Mouse (Mus musculus): Measurements from ENCODE around the gene Pdia4.

Gene Pdia4

GRCm38 (mm10) chr6:47809053-47809452 is 4.2 kb downstream of the Pdia4 start:
- DNase-seq, result peak; percentile 76

DNA sequence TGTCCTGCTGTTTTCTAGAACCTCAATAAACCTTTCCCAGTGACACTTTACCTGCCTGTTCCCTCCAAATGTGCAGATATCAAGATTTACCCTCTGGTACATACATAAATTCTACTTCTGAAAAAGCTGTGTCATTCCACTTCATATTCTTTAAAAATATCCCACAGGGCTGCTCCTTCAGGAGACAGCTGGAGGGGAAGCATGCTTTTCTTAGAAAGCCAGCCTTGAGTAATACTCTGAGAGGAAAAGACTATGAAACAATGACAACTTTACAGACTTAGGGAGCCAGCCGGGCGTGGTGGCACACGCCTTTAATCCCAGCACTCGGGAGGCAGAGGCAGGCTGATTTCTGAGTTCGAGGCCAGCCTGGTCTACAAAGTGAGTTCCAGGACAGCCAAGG is 4.7 kb downstream of the Pdia4 start:
- peak; percentile 55 for DNase-seq

- no peak for DNase-seq
Measured at GRCm38 (mm10) chr6:47807419-47807818, 5.8 kb downstream of the Pdia4 start.

DNA sequence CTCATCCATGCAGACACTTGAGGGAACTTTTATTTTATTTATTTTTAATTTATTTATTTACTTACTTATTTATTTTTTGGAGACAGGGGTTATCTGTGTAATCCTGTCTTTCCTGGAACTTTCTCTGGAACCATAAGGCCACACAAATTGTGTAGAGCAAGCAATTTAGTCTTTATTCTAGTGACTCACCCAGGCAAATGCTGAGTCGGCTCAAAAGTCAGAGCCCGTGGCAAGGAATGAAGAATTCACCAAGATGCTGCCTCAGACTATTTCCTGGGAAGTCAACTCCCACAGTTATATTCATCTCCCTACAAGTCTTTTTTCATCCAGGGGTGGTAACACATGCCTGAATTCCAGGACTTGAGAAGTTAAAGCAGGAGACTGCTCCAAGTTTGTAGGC is 7.7 kb downstream of the Pdia4 start:
- peak; percentile 76 for DNase-seq

- DNase-seq, result peak; percentile 92
Measured at GRCm38 (mm10) chr6:47799079-47799478, 14.2 kb downstream of the Pdia4 start.

GRCm38 (mm10) chr6:47794106-47794830 is 19.0 kb downstream of the Pdia4 start:
- DNase-seq, result peak; percentile 84

- DNase-seq, result peak; percentile 55
Measured at GRCm38 (mm10) chr6:47793284-47793683, 19.9 kb downstream of the Pdia4 start.

GRCm38 (mm10) chr6:47792533-47792932 is 20.7 kb downstream of the Pdia4 start:
- DNase-seq, result peak; percentile 88

DNA sequence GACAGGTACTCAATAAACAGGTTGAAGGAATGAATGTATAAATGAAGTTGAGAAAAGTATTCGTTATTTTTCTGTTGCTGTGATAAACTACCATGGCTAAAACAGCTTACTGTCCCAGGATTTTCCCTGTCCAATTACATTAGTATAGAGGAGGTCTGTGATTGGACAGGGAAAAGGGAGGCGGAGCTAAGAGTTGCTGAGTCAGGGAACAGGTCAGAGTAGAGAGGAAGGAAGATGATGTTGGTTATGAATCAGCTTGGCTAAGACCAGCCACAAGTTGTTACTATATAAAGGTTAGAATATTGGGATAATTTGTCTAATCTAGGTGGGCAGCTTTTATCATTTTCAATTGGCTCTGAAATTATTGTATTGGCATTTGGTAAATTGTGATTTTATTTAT is 22.5 kb downstream of the Pdia4 start:
- peak; percentile 95 for DNase-seq

GRCm38 (mm10) chr6:47788821-47789220 is 24.4 kb downstream of the Pdia4 start:
- DNase-seq, result no peak

DNA sequence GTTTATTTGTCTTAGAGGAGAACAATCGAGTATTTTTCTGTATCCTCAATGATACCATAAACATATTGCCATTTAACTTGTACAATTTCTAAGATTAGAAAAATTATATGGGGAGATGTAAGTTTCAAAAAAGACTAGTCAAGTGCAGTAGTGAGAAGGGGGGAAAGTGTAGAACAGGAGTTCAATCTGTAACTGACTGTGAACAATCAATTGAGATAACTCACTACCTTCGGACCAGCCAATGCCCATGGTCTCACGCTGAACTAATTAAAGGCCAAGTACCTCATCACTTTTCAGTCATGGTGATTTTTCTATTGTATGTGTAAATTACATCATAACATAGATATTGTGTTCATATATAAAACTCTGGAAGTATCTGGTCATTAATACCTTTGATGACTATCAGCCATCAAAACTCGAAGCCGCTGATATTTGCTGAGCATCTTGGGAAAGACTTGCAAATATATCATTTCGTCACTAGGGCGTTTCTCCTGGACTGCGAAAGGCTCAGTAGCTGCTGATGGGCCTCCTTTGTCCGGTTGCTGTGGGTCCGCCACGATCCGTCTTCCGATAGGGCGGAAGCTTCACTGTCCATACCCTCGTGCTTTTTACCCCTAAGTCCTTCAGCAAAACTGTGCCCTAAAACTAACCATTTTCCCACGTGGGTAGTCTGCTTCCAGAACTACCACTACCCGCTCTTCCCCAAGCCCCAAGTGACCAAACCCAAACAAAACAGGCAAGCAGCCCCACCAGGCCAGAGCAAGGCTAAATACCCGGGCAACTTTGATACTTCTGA is 25.1 kb downstream of the Pdia4 start:
- DNase-seq, result peak; percentile 99

DNA sequence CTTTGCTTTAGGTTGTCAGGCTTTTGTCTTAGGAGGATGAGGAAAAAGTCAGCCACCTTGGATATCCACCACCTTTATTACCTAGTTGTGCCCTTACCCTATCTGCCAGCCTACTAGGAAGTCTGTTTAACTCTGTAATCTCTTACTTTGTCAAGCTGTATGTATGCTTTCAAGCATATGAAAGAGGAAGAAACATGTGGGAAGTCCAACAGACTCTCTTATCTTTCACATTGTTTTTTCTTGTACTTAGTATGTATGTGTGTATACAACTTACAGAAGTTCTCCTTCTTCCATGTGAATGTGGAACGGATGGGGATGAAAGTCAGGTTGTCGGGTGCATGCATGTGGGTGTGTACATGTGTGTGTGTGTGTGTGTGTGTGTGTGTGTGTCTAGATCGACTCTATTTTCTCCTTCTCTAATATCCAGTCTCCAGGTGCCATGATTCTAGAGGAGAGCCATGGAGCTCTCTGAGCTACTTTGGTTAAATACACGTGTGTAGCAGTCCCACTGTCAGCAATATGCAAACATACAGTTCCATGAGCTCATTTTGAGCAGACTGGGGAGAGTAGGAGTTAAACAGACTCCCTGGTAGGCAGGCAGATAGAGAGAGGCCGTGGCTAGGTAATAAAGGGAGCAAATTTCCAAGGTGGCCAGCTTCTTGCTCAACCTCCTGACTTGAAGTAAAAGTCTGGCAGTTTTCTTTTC is 28.4 kb downstream of the Pdia4 start:
- peak; percentile 66 for DNase-seq

- DNase-seq, result peak; percentile 86
Measured at GRCm38 (mm10) chr6:47781091-47781968, 31.9 kb downstream of the Pdia4 start.

GRCm38 (mm10) chr6:47780576-47781013 is 32.6 kb downstream of the Pdia4 start:
- DNase-seq, result peak; percentile 85

DNA sequence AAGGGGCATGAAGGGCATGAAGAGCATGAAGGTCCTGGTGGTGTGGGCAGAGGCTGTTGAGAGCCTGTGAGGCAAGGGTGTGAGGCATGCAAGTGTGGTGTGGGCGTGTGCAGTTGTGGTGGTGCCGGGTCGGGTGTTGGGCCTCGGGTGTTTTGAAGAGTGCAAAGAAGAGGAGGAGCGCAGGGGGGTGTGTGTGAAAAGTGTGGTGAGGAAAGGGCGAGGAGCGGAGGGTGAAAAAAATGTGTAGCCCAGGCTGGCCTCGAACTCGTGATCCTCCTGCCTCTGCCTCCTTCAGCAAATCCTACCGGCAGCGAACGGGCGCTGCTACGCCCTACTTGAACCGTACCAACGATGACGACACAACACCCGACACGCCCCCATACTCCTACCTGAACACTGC is 41.5 kb downstream of the Pdia4 start:
- DNase-seq, result peak; percentile 90

GRCm38 (mm10) chr6:47771113-47771512 is 42.1 kb downstream of the Pdia4 start:
- DNase-seq, result peak; percentile 85

DNA sequence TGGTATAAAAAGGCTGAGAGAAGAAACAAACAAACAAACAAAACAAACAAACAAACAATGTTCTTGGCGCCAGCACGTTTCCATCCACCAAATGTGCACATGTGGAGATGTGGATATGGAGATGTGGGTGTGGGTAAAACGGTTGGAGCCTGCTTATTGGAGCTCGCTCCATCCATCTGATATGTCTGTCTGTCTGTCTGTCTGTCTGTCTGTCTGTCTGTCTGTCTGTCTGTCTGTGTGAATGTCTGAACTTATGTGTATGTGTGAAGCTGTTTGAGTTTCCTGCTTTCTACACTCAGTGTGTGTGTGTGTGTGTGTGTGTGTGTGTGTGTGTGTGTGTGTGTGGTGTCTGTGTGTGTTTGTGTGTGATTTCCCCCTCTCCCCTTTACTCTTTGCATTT is 43.4 kb downstream of the Pdia4 start:
- peak; percentile 89 for DNase-seq

DNA sequence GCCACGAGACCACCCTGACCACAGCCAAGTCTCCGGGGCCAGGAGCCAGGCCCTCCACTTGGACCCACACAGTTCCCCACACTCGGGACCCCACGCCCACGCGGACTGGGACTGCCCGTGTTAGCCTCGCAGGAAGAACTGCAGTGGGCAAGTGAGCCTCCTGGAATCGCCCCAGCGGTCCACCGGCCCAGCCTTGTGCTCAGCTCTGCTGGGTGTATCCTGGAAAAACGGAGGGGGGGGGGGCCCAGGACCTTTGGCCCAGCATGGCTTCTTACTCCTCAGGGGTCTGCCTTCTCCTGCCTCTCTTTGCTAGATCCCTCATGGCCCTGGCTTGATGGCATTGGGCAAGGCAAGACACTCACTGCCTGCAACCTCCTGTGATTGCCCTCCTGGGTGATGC is 44.7 kb downstream of the Pdia4 start:
- DNase-seq, result peak; percentile 75

- DNase-seq, result peak; percentile 76
Measured at GRCm38 (mm10) chr6:47767355-47767754, 45.9 kb downstream of the Pdia4 start.

- peak; percentile 90 for DNase-seq
Measured at GRCm38 (mm10) chr6:47762686-47763085, 50.5 kb downstream of the Pdia4 start.

GRCm38 (mm10) chr6:47759406-47759805 is 53.8 kb downstream of the Pdia4 start:
- peak; percentile 86 for DNase-seq

DNA sequence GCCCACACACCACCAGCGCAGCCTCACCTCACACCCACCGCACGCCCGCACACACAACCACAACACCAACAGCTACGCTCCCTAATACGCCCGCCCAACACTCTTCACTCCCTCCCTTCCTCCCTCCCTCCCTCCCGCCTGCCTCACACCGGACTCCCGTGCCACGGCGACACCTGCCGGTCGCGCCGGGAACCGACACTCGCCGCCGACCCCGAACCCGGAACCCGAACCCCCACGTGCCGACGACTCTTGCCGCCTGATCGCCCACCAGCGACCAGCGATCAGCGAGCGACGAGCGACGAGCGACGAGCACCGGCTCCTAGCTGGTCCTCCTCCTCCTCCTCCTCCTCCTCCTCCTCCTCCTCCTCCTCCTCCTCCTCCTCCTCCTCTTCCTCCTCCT is 55.4 kb downstream of the Pdia4 start:
- peak; percentile 100 for DNase-seq
